Mouse (Mus musculus): ENCODE measurements at regions not wholly inside any gene's neighbourhood (a gene's known extent, or its start where the extent isn't known, plus 50 kb on each side); places are given as distances from the start of the nearest gene placed in this dataset.

GRCm38 (mm10) chr3:118429825-118430630 lies 131.9 kb upstream of the Dpyd start:
- TF ChIP-seq POLR2A (IDR thresholded peaks at IDR 0.05; ENCODE audit: extremely low read depth, insufficient read depth, low read length) (0 out of 2 replicates have a peak, but pooled peaks have one; percentile 5), CTCF (IDR thresholded peaks at IDR 0.05; ENCODE audit: extremely low read depth, insufficient read depth, low read length) (no peak)

All from cortical plate, adult 2 months (tissue).